Mouse (Mus musculus) lung, adult 10 weeks (tissue): ENCODE results near the gene 1700049E17Rik2. TPM values are rescaled to one million over a fixed set of nuclear protein-coding genes. Genes with fewer than 3 reads are reported as not detected.

Experiments
- polyA plus RNA-seq: library from polyadenylated mRNA; stranded (reverse); fragments of 350-450 nt; fragmentation: Illumina TruSeq; extraction: RNeasy Lipid Tissue Mini Kit (QIAGEN cat#74804); gene quantifications from one replicate; pipeline ENCODE4 v1.2.3, GENCODE M21; 2014; ENCODE audit warnings: low read depth, low replicate concordance; ENCODE audit not compliant: insufficient read depth

1700049E17Rik2 gene
- not detected for polyA plus RNA-seq

DNA sequence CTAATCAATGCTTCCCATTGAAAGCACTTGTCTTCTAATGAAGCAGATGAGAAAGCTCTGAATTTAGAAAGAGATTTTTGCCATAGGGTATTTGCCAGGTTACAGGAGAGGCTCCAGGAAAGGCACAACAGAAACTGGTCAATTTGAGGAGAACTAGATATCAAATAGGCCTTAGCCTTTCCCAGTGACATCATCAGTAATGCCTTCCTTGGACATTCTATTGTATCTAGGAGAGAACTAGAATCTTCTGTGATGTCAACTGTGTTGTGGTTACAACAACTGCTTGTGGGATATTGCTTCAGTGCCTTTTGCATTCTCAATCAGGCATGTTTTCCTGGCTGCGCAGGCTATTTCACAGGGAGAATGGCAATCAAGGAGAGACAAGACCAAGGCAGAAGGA, at the start of gene 1700049E17Rik2:
1700049E17Rik2 (plus strand) TSS at position 301 of the 400 bp plus-strand sequence.

DNA sequence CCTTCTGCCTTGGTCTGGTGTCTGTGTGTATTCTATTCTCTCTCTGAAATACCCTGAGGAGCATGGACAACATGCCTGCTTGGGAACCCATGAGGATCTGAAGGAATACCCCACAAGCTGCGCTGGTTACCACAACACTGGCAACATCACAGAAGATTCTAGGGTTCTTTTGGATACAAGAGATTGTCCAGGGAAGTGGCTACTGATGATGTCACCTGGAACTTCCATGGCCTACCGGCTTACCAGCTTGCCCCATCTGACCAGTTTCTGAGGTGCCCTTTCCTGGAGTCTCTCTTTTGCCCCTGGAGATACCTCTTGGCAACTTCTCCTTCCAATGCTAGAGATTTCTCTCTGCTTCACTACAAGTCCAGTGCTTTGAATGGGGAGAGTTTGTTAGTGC, 17.5 kb upstream of the 1700049E17Rik2 start, which contains the start of gene Gm7970:
Gm7970 (minus strand) TSS at position 101 of the 400 bp plus-strand sequence.

DNA sequence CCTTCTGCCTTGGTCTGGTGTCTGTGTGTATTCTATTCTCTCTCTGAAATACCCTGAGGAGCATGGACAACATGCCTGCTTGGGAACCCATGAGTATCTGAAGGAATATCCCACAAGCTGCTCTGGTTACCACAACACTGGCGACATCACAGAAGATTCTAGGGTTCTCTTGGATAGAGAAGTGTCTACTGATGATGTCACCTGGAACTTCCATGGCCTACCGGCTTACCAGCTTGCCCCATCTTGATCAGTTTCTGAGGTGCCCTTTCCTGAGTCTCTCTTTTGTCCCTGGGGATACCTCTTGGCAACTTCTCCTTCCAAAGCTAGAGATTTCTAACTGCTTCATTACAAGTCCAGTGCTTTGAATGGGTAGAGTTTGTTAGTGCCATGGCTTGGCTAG, 51.5 kb downstream of the 1700049E17Rik2 start, which contains the start of gene Gm3072:
Gm3072 (minus strand) TSS at position 101 of the 400 bp plus-strand sequence.

Other genes starting within 250 kb of the 1700049E17Rik2 start
- not detected for gene Gm5798, start 224.6 kb upstream of the 1700049E17Rik2 start, polyA plus RNA-seq
- not detected for gene Gm7945, start 186.8 kb upstream of the 1700049E17Rik2 start, polyA plus RNA-seq
- not detected for gene Gm6482, start 164.9 kb upstream of the 1700049E17Rik2 start, polyA plus RNA-seq
- not detected for gene Gm7954, start 119.7 kb upstream of the 1700049E17Rik2 start, polyA plus RNA-seq
- gene Gm3486, start 83.7 kb upstream of the 1700049E17Rik2 start, polyA plus RNA-seq, result not detected
- not detected for gene Gm7970, start 17.6 kb upstream of the 1700049E17Rik2 start, polyA plus RNA-seq
- not detected for gene Gm3072, start 51.4 kb downstream of the 1700049E17Rik2 start, polyA plus RNA-seq
- not detected for gene Gm3676, start 73.3 kb downstream of the 1700049E17Rik2 start, polyA plus RNA-seq
- gene Gm8068, start 128.7 kb downstream of the 1700049E17Rik2 start, polyA plus RNA-seq, result not detected
- not detected for gene Gm7929, start 177.4 kb downstream of the 1700049E17Rik2 start, polyA plus RNA-seq
- not detected for gene Gm47189, start 199.2 kb downstream of the 1700049E17Rik2 start, polyA plus RNA-seq